Mouse (Mus musculus) 3T3-L1 (cell line): ENCODE measurements around the gene Rasgrp4.

Experiments
- DNase-seq: peaks from one replicate; pipeline ENCODE4 v3.0.0-alpha.2; 2015; ENCODE audit warnings: low read depth, low spot score

Gene Rasgrp4

GRCm38 (mm10) chr7:29146625-29147367 is 12.1 kb downstream of the Rasgrp4 start:
- no peak for DNase-seq

GRCm38 (mm10) chr7:29148771-29149170 is 14.1 kb downstream of the Rasgrp4 start:
- no peak for DNase-seq

- no peak for DNase-seq
Observed at GRCm38 (mm10) chr7:29151486-29151885, 16.8 kb downstream of the Rasgrp4 start.

GRCm38 (mm10) chr7:29154018-29154720 is 19.5 kb downstream of the Rasgrp4 start:
- no peak for DNase-seq

GRCm38 (mm10) chr7:29155196-29155837 is 20.7 kb downstream of the Rasgrp4 start:
- DNase-seq = peak; percentile 76

GRCm38 (mm10) chr7:29155838-29156782 is 21.5 kb downstream of the Rasgrp4 start, which contains the start of gene Fam98c:
TSS of gene Fam98c (minus strand) at chr7:29156234.
- peak; percentile 73 for DNase-seq

GRCm38 (mm10) chr7:29158264-29158663 is 23.6 kb downstream of the Rasgrp4 start:
- DNase-seq = no peak

- DNase-seq = no peak
Observed at GRCm38 (mm10) chr7:29162294-29162693, 27.6 kb downstream of the Rasgrp4 start.

- no peak for DNase-seq
Observed at GRCm38 (mm10) chr7:29162750-29163525, 28.3 kb downstream of the Rasgrp4 start.

GRCm38 (mm10) chr7:29167656-29168055 is 33.0 kb downstream of the Rasgrp4 start:
- no peak for DNase-seq

GRCm38 (mm10) chr7:29168121-29168695 is 33.6 kb downstream of the Rasgrp4 start:
- peak; percentile 56 for DNase-seq

- DNase-seq = peak; percentile 8
Observed at GRCm38 (mm10) chr7:29168791-29169230, 34.2 kb downstream of the Rasgrp4 start.

GRCm38 (mm10) chr7:29169231-29170065 is 34.8 kb downstream of the Rasgrp4 start:
- DNase-seq = peak; percentile 96

GRCm38 (mm10) chr7:29170066-29170754 is 35.6 kb downstream of the Rasgrp4 start, which contains the start of the genes Ggn and Spred3:
TSS of gene Ggn (plus strand) at chr7:29170210.
TSS of gene Spred3 (minus strand) at chr7:29170411.
- DNase-seq = peak; percentile 88

- peak; percentile 74 for DNase-seq
Observed at GRCm38 (mm10) chr7:29170755-29171561, 36.3 kb downstream of the Rasgrp4 start.

GRCm38 (mm10) chr7:29171562-29172097 is 37.0 kb downstream of the Rasgrp4 start:
- DNase-seq = no peak

- no peak for DNase-seq
Observed at GRCm38 (mm10) chr7:29172390-29173016, 37.9 kb downstream of the Rasgrp4 start.
